ENCODE assay signal across 16 mouse cellular contexts in the genomic region with DNA sequence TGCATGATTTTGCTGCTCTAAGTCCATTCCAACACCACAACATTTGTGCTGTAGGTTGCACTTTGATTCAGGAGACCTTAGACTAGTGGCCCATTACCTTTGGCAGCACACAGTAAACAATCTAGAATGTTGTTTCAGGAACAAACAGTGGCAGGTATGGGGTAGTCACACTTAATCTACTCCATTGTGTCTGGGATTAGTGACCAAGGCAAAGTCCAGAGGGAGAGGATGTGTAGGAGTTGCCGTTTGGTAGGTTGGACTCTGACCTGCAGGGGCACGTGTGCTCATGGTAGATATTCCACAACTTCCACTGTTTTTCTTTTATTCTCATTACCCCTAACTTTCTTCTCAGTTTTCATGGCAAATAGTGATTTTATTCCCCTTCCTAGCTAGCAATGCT.
"Had no signal": no experiment of that assay in that cellular context is flagged by ENCODE, and none has a peak within 500 bp of the region (broad histone marks: within the 10 kb centered on the region; RNA-seq: fewer than 3 reads in every experiment).

No protein-coding gene starts in this region.

- H3K27me3 ChIP-seq: midbrain, embryonic 12.5 days; neural tube, embryonic 13.5 days; neural tube, embryonic 15.5 days; stomach, embryonic 15.5 days had no signal

- H3K9me3 ChIP-seq: midbrain, embryonic 10.5 days; midbrain, embryonic 12.5 days; neural tube, embryonic 13.5 days; neural tube, embryonic 15.5 days; stomach, embryonic 15.5 days had no signal

- DNase-seq: lung, adult 18-20 months; lung, embryonic 14.5 days; lung, postnatal 10 days; lung, postnatal 4 days; midbrain, embryonic 14.5 days; right cerebral cortex, postnatal 14 days; thymus, adult 18-20 months; thymus, postnatal 14 days; thymus, postnatal 36 days had no signal

- H3K4me3 ChIP-seq: midbrain, embryonic 10.5 days; midbrain, embryonic 12.5 days; myocyte; neural tube, embryonic 13.5 days; neural tube, embryonic 15.5 days; stomach, embryonic 15.5 days had no signal

- H3K4me1 ChIP-seq: midbrain, embryonic 10.5 days; midbrain, embryonic 12.5 days; neural tube, embryonic 13.5 days; neural tube, embryonic 15.5 days; stomach, embryonic 15.5 days had no signal

- H3K27ac ChIP-seq: midbrain, embryonic 10.5 days; midbrain, embryonic 12.5 days; neural tube, embryonic 13.5 days; neural tube, embryonic 15.5 days; stomach, embryonic 15.5 days had no signal

- H3K9ac ChIP-seq: lung, embryonic 14.5 days; midbrain, embryonic 12.5 days; neural tube, embryonic 13.5 days; neural tube, embryonic 15.5 days; stomach, embryonic 15.5 days had no signal

- ATAC-seq: midbrain, embryonic 16.5 days had no signal

- H3K4me2 ChIP-seq: lung, embryonic 14.5 days; midbrain, embryonic 12.5 days; neural tube, embryonic 13.5 days; neural tube, embryonic 15.5 days; stomach, embryonic 15.5 days had no signal

- H3K36me3 ChIP-seq: midbrain, embryonic 10.5 days; midbrain, embryonic 12.5 days; neural tube, embryonic 13.5 days; neural tube, embryonic 15.5 days; stomach, embryonic 15.5 days had no signal
